Mouse (Mus musculus): Measurements from ENCODE around the gene Babam1. TPM values are rescaled to one million over a fixed set of nuclear protein-coding genes. Genes with fewer than 3 reads are reported as not detected.
"Not testable (repeated sequence)": the region's sequence is repeated elsewhere in the genome, so short reads cannot be mapped to it uniquely, and the experiment has no call there.

The Babam1 gene
- total and polyA plus RNA-seq, 3 experiments: 62.8 to 91.3 (median 70.2) TPM

DNA sequence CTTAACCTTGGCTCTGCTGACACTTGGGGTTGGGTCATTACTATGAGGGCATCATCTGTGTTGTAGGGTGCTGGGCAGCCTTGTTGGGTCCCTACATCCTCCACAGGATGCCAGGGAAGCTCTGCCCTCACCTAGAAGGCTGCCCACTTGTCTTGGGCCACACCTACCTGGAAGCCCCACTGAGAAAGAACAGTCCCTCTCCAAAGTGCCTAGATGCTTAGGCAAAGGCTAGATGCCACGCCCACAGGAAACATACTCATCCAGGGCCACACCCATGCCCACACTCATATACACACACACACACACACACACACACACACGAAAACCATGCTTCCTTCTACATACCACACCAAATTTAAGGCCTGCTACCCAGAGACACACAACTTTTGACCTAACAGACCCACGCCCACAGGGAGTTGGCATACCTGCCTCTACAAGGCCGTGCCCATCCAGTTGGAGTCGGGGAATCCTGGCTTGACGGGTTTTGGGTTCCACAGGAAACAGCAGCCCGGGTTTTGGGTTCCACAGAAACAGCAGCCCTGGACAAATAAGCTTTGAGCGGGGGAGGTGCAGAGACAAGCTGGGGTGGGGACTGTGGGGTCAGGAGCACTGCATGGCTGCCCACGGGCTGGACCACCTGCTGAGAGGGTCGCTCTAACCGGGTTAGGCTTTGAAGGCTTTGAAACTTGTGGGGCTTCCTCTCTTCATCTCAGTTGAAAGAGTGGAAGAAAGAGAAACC lies 15.0 kb downstream of the Babam1 start:
- Histone ChIP-seq H3K9ac (ENCODE audit: low read depth, low read length) (no peak overlapping the region), H3K4me1 (ENCODE audit: control insufficient read depth, insufficient read depth, low read length) (no peaks in the 10 kb centered on the region), H3K36me3 (ENCODE audit: control insufficient read depth, insufficient read depth, low read length) (no peaks in the 10 kb centered on the region), H3K27me3 (ENCODE audit: control insufficient read depth, insufficient read depth, low read length) (no peaks in the 10 kb centered on the region), H3K4me3 (no peak overlapping the region), H3K79me2 (replicated peaks; ENCODE audit: control insufficient read depth, insufficient read depth, low read length) (no peaks in the 10 kb centered on the region), H3K27ac (no peak overlapping the region)
- TF ChIP-seq EP300 (IDR thresholded peaks at IDR 0.05; ENCODE audit: insufficient read depth, low read depth, low read length) (no peak), CTCF (IDR thresholded peaks at IDR 0.05) (no peak)
- intact Hi-C loops (cut with DNase I): loop anchor here (5.0 kb wide), 1 partner anchor 1116 kb away; no protein-coding TSS in a partner anchor
- DNase-seq: peak in 1 of 2 experiments; percentile 12
- 46% methylated on average over 11 of the region's 11 CpGs for WGBS

DNA sequence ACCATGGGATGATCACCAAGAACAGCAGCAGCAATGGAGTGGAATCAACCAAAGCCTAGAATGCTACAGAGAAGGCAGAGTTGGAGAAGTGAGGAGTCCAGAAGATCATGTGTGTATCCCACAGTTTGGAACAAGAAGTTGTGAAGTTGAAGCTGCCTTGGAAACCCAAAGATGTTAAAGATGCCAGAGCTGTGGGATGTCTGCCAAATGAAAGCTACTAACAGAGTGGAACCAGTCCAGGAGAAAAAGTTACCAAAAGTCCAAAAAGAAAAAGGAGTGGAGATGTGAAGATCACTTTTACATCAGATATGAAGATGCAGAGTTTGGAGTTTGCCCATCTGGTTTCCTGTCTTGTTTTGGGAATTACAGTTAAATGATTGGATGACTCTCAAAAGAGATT lies 25.5 kb downstream of the Babam1 start:
- DNase-seq: no peak
- H3K9ac ChIP-seq (ENCODE audit: low read depth, low read length): no peak overlapping the region
- no peak overlapping the region for H3K4me3 ChIP-seq
- H3K4me1 ChIP-seq (ENCODE audit: control insufficient read depth, insufficient read depth, low read length): no peaks in the 10 kb centered on the region
- TF ChIP-seq CTCF (IDR thresholded peaks at IDR 0.05) (no peak), EP300 (IDR thresholded peaks at IDR 0.05; ENCODE audit: insufficient read depth, low read depth, low read length) (no peak), POLR2A (IDR thresholded peaks at IDR 0.05; ENCODE audit: insufficient read depth, low read depth, low read length) (no peak)
- no peaks in the 10 kb centered on the region for H3K79me2 ChIP-seq (replicated peaks; ENCODE audit: control insufficient read depth, insufficient read depth, low read length)
- no peaks in the 10 kb centered on the region for H3K27me3 ChIP-seq (ENCODE audit: control insufficient read depth, insufficient read depth, low read length)
- H3K27ac ChIP-seq: no peak overlapping the region
- intact Hi-C loops (cut with DNase I): no loop called here
- no peaks in the 10 kb centered on the region for H3K36me3 ChIP-seq (ENCODE audit: control insufficient read depth, insufficient read depth, low read length)

GRCm38 (mm10) chr8:71432935-71433334 lies 36.3 kb downstream of the Babam1 start:
- H3K27ac ChIP-seq; DNase-seq; H3K79me2 ChIP-seq (replicated peaks; ENCODE audit: control insufficient read depth, insufficient read depth, low read length); H3K9ac ChIP-seq (ENCODE audit: low read depth, low read length); H3K4me3 ChIP-seq; H3K4me1 ChIP-seq (ENCODE audit: control insufficient read depth, insufficient read depth, low read length); H3K36me3 ChIP-seq (ENCODE audit: control insufficient read depth, insufficient read depth, low read length); intact Hi-C loops (cut with DNase I); H3K27me3 ChIP-seq (ENCODE audit: control insufficient read depth, insufficient read depth, low read length): not testable (repeated sequence)
- 76% methylated on average over 1 of the region's 1 CpGs for WGBS

DNA sequence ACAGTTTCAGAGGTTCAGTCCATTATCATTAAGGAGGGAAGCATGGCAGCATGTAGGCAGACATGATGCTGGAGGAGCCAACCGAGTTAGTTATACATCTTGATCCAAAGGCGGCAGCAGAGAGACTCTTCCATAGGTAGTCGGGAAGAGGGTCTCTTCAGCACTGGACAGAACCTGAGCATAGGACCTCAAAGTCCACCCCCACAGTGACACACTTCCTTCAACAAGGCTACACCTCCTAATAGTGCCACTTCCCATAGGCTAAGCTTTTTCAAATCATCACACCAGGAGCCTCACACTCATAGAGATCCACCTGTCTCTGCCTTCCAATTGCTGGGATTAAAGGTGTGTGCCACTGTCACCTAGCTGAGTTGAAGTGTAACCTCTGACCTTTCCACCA lies 40.4 kb downstream of the Babam1 start:
- no peaks in the 10 kb centered on the region for H3K27me3 ChIP-seq (ENCODE audit: control insufficient read depth, insufficient read depth, low read length)
- no peak for DNase-seq
- 55% methylated on average over 3 of the region's 3 CpGs for WGBS
- H3K4me1 ChIP-seq (ENCODE audit: control insufficient read depth, insufficient read depth, low read length): no peaks in the 10 kb centered on the region
- TF ChIP-seq POLR2A (IDR thresholded peaks at IDR 0.05; ENCODE audit: insufficient read depth, low read depth, low read length): no peak
- no peaks in the 10 kb centered on the region for H3K36me3 ChIP-seq (ENCODE audit: control insufficient read depth, insufficient read depth, low read length)
- no peak overlapping the region for H3K4me3 ChIP-seq
- no peak overlapping the region for H3K9ac ChIP-seq (ENCODE audit: low read depth, low read length)
- intact Hi-C loops (cut with DNase I): no loop called here
- no peaks in the 10 kb centered on the region for H3K79me2 ChIP-seq (replicated peaks; ENCODE audit: control insufficient read depth, insufficient read depth, low read length)
- no peak overlapping the region for H3K27ac ChIP-seq

DNA sequence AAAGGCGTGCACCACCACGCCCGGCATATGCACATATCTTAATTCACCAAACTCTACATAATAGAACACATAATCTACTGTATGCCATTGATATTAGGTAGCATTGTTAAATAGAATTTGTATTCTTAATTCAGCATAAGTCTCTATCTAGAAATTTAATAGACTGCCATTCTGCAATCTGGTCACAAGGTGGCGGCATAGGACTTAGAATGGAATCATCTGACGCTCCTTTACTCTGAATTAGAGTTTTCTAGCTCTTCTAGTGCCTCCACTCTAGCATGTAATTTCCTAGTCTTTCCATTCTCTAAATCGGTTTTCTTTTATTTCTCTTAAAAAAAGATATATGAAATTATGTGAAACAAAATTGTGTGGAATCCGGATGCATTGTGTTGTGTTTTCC lies 44.7 kb downstream of the Babam1 start:
- intact Hi-C loops (cut with DNase I): loop anchor here (1.0 to 2.0 kb wide), 5 partner anchors 22 to 289 kb away; partner anchors contain the start of genes Abhd8 and Gtpbp3
- no peak for TF ChIP-seq EP300 (IDR thresholded peaks at IDR 0.05; ENCODE audit: insufficient read depth, low read depth, low read length)
- TF ChIP-seq POLR2A (IDR thresholded peaks at IDR 0.05; ENCODE audit: insufficient read depth, low read depth, low read length): no peak
- TF ChIP-seq CTCF (IDR thresholded peaks at IDR 0.05): peak; percentile 91
- WGBS: under 1% methylated on average over 7 of the region's 7 CpGs
- Histone ChIP-seq H3K27me3 (ENCODE audit: control insufficient read depth, insufficient read depth, low read length) (no peaks in the 10 kb centered on the region), H3K4me1 (ENCODE audit: control insufficient read depth, insufficient read depth, low read length) (no peaks in the 10 kb centered on the region), H3K27ac (no peak overlapping the region), H3K36me3 (ENCODE audit: control insufficient read depth, insufficient read depth, low read length) (no peaks in the 10 kb centered on the region), H3K9ac (ENCODE audit: low read depth, low read length) (no peak overlapping the region), H3K4me3 (no peak overlapping the region), H3K79me2 (replicated peaks; ENCODE audit: control insufficient read depth, insufficient read depth, low read length) (no peaks in the 10 kb centered on the region)
- no peak for DNase-seq

DNA sequence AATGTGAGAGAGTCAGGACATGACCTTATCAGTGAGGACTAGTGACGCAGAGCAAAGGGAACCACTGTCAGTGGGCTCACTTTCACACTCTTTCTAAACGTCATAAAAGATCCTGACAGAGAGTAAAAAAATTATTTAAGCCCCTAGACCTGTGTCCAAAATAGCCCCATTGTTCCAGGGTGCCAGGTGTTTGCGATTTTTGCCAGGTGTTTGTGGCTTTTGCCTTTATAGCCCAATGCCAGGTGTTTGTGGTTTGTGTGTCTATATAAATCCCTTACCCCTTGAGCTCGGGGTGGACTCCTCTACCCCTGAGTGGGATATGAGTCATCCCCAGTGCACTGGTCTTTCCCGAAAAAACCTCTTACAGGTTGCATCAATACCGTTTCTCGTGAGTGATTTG lies 48.4 kb downstream of the Babam1 start:
- H3K36me3 ChIP-seq (ENCODE audit: control insufficient read depth, insufficient read depth, low read length): no peaks in the 10 kb centered on the region
- H3K4me3 ChIP-seq: no peak overlapping the region
- no peaks in the 10 kb centered on the region for H3K27me3 ChIP-seq (ENCODE audit: control insufficient read depth, insufficient read depth, low read length)
- no peak overlapping the region for H3K9ac ChIP-seq (ENCODE audit: low read depth, low read length)
- intact Hi-C loops (cut with DNase I): no loop called here
- H3K79me2 ChIP-seq (replicated peaks; ENCODE audit: control insufficient read depth, insufficient read depth, low read length): no peaks in the 10 kb centered on the region
- 70% methylated on average over 7 of the region's 7 CpGs for WGBS
- H3K4me1 ChIP-seq (ENCODE audit: control insufficient read depth, insufficient read depth, low read length): no peaks in the 10 kb centered on the region
- TF ChIP-seq POLR2A (IDR thresholded peaks at IDR 0.05; ENCODE audit: insufficient read depth, low read depth, low read length): no peak
- no peak for TF ChIP-seq CTCF (IDR thresholded peaks at IDR 0.05)
- no peak for TF ChIP-seq EP300 (IDR thresholded peaks at IDR 0.05; ENCODE audit: insufficient read depth, low read depth, low read length)
- no peak for DNase-seq
- no peak overlapping the region for H3K27ac ChIP-seq

Data from heart, adult 2 months (tissue).